Mouse (Mus musculus) lung, postnatal 14 days (tissue): Measurements from ENCODE around the gene Mon1a.

Experiments used
- DNase-seq: peaks from one replicate; pipeline ENCODE4 v3.0.0; 2021

Gene Mon1a

DNA sequence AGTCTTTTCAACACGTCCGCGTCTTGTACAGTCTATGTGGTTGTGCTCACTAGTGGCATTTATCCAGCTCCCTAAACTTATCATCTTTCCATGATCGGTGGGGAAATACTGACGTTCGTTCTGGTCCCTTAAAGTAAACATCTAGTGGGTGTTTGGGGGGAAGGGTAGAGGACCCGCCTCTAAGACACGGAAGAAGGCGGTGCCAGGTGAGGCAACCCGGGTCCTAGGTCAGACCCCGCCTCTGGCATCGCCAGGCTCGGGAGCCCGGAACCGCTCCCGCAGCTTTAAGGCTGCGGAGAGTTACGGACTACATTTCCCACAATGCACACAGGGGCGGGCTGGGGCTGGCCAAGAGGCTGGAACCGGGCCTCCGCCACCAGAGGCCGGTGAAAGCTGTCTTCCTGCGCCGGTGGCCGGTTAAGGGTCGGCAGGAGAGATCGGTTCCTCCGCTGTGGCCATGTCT, at the start of gene Mon1a:
Mon1a (plus strand) TSS at position 348 of the 463 bp plus-strand sequence.
- peak; percentile 86 for DNase-seq

DNA sequence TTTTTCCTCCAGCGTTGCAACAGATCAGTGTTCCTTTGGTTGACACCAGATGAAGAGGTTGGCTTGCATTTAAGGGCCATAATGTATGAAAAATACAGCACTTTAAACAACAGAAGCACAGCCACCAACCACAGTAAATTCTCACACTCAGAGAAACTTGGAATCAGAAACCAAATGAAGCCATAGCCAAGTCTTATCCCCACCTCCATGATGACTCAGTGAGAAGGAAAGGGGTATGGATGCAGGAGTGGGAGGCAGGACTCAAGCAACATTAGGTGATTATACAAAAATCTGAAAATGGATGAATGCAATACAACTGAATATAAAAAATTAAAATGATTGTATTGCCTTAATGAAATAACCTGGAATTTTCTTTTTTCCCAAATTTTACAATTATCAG, 49.1 kb upstream of the Mon1a start:
- DNase-seq = no peak

DNA sequence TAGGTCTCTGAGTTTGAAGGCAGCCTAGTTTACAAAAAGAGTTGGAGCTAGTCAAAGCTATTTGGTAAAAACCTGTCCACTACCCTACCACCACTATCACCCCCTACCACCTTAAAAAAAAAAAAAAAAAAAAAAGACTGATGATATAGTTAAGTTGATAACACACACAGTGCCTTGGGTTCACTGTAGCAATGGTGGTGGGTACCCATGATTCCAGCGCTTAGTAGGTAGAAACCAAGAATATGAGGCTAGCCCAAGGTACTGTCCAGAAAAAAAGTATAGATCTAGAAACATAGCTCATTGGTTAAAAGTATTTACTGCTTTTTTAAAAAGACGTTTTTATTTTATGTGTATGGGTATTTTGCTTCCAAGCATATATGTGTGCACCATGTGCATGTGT, 45.2 kb upstream of the Mon1a start:
- no peak for DNase-seq

- no peak for DNase-seq
Observed at GRCm38 (mm10) chr9:107848922-107849321, 39.0 kb upstream of the Mon1a start.

DNA sequence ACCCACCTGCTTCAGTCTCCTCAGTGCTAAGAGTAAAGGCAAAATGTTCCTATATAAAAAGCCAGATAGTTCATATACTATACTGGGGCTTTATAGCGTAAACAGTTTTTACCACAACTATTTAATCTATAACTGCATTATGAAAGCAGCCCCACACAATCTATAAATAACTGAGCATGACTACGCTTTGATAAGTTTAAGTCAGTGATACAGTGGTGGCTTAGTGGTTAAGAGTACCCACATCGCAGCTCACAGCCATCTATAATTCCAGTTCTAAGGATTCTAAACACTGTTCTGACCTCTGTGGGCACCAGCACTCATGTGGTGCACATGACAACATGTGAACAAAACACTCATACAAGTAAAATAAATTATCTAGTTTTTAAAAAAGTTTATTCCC, 29.6 kb upstream of the Mon1a start:
- DNase-seq = no peak

DNA sequence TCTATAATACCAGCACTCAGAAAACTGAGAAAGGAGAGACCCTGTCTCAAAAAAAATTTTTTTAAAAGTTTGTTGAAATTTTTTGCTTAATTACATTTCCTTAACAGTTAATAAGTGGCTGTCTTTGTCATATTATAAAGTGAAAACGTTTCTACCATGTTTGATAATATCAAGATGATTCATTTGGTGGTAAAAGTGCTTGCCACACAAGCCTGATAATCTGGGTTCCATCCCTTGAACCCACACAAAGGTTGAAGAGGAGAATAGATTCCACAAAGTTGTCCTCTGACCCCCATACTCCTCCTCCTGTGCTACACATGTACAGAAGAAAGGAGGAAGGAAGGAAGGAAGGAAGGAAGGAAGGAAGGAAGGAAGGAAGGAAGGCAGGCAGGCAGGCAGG, 23.5 kb upstream of the Mon1a start:
- no peak for DNase-seq

DNA sequence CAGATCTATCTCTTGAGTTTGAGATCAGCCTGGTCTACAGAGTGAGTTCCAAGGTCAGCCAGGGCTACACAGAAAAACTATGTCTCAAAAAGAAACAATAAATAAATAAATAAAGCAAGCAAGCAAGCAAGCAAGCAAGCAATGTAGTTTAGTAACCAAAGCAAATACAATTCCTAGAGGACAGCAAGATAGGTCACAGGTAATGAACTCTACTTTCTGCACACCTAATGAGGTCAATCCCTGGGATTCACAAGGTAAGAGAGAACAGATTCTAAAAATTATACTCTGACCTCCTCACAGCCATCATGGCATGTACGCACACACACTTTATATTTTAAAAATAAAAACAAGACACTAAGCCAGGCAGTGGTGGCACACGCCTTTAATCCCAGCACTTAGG, 21.9 kb upstream of the Mon1a start:
- DNase-seq = no peak

- DNase-seq = peak; percentile 93
Observed at GRCm38 (mm10) chr9:107872350-107873098, 15.4 kb upstream of the Mon1a start.

- DNase-seq = no peak
Observed at GRCm38 (mm10) chr9:107873137-107873536, 14.8 kb upstream of the Mon1a start, which contains the start of gene Rbm6. TSS of gene Rbm6 (minus strand) at chr9:107873237.

- DNase-seq = no peak
Observed at GRCm38 (mm10) chr9:107880411-107880810, 7.5 kb upstream of the Mon1a start.

GRCm38 (mm10) chr9:107888267-107888850, 408 bp downstream of the Mon1a start:
- DNase-seq = no peak

GRCm38 (mm10) chr9:107890260-107890659, 2.3 kb downstream of the Mon1a start:
- no peak for DNase-seq

GRCm38 (mm10) chr9:107891023-107891422, 3.1 kb downstream of the Mon1a start:
- DNase-seq = no peak

GRCm38 (mm10) chr9:107898563-107898962, 10.6 kb downstream of the Mon1a start:
- no peak for DNase-seq

DNA sequence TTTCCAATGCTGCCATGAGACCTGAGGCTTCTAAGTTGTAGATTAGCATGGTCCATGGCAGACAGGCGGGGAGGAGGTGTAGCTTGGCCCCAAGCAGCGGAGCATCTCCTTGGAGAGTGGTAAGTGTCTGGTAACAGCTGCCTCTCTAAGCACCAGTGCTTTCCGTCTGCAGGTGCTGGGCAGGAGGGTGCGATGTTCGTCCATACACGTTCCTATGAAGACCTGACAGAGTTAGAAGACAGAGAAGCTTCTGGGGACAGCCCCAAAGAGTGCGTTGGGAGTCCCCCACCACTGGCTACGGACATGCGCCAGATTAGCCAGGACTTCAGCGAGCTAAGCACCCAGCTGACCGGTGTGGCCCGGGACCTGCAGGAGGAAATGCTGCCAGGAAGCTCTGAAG, 11.9 kb downstream of the Mon1a start:
- DNase-seq = no peak

DNA sequence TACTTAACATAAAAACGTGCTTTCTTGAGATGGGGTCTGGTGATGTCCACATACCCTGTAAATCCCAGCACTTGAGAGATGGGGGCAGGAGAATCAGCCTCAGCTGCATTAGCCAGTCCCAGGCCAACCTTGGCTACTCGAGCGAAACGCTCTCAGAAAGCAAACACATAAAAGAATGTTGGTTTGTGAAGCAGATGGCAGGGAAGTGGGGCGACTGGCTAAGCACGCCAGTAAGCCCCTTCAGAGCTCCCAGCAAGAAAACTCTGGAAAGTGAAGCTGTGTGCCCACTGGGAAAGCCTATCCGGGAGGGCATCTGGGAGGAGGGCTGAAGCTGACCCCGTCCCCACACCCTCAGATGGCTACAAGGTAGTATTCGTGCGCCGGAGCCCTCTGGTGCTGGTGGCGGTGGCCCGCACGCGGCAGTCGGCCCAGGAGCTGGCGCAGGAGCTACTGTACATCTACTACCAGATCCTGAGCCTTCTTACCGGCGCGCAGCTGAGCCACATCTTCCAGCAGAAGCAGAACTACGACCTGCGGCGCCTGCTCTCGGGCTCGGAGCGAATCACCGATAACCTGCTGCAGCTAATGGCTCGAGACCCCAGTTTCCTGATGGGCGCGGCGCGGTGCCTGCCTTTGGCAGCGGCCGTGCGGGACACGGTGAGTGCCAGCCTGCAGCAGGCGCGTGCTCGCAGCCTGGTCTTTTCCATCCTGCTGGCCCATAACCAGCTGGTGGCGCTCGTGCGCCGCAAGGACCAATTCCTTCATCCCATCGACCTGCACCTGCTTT, 13.1 kb downstream of the Mon1a start:
- DNase-seq = peak; percentile 55

GRCm38 (mm10) chr9:107901627-107901914, 13.6 kb downstream of the Mon1a start:
- DNase-seq = no peak

GRCm38 (mm10) chr9:107904726-107905125, 16.8 kb downstream of the Mon1a start:
- peak; percentile 91 for DNase-seq

- peak; percentile 78 for DNase-seq
Observed at GRCm38 (mm10) chr9:107906252-107906966, 18.5 kb downstream of the Mon1a start, which contains the start of gene Mst1r. TSS of gene Mst1r (plus strand) at chr9:107906873.

- no peak for DNase-seq
Observed at GRCm38 (mm10) chr9:107906967-107907800, 19.2 kb downstream of the Mon1a start.

- DNase-seq = no peak
Observed at GRCm38 (mm10) chr9:107907801-107908120, 19.8 kb downstream of the Mon1a start.

GRCm38 (mm10) chr9:107908410-107909158, 20.6 kb downstream of the Mon1a start:
- DNase-seq = peak; percentile 40
